Mouse (Mus musculus) neural tube, embryonic 13.5 days (tissue): ENCODE measurements around the gene Astn2. TPM values are rescaled to one million over a fixed set of nuclear protein-coding genes. Genes with fewer than 3 reads are reported as not detected.
A peak's percentile ranks its signal among the peaks of the same experiment; 100 is the strongest.

Source experiments
- ATAC-seq: fragments of 200-750 bp; cut with Nextera tagmentation; 2 replicates; pipeline ENCODE4 v1.8.0; 2017; ENCODE audit warnings: low read depth, mild to moderate bottlenecking, moderate TSS enrichment, moderate library complexity
- H3K27ac ChIP-seq: fragments of 300-500 bp; sonication (generic); replicated peaks from 2 replicates; pipeline ENCODE4 v1.5.1; 2015; ENCODE audit warnings: moderate library complexity, mild to moderate bottlenecking, inconsistent platforms
- H3K27me3 ChIP-seq: fragments of 300-500 bp; sonication (generic); 2 replicates; pipeline ENCODE4 v1.6.1; 2015; ENCODE audit warnings: mild to moderate bottlenecking, inconsistent platforms
- H3K36me3 ChIP-seq: fragments of 300-500 bp; sonication (generic); 2 replicates; pipeline ENCODE4 v1.6.1; 2015; ENCODE audit warnings: mild to moderate bottlenecking, inconsistent platforms
- H3K4me1 ChIP-seq: fragments of 300-500 bp; sonication (generic); replicated peaks from 2 replicates; pipeline ENCODE4 v1.6.1; 2015; ENCODE audit warnings: inconsistent platforms
- H3K4me2 ChIP-seq: fragments of 300-500 bp; sonication (generic); 2 replicates; pipeline ENCODE4 v1.6.1; 2015; ENCODE audit warnings: inconsistent platforms, mild to moderate bottlenecking, moderate library complexity
- H3K4me3 ChIP-seq: fragments of 300-500 bp; sonication (generic); 2 replicates; pipeline ENCODE4 v1.5.1; 2015; ENCODE audit warnings: mild to moderate bottlenecking, inconsistent platforms
- H3K9ac ChIP-seq: fragments of 300-500 bp; sonication (generic); 2 replicates; pipeline ENCODE4 v1.6.1; 2015; ENCODE audit warnings: moderate library complexity, mild to moderate bottlenecking, inconsistent platforms
- H3K9me3 ChIP-seq: fragments of 300-500 bp; sonication (generic); 2 replicates; pipeline ENCODE4 v1.6.1; 2016; ENCODE audit warnings: inconsistent platforms
- WGBS: fragments of 180-500 bp; shearing (Covaris S2); methylation state at CpG from one replicate; pipeline ENCODE4 v1.1.7; 2015; 5-methylcytosine and 5-hydroxymethylcytosine counted together
- polyA plus RNA-seq: library from polyadenylated mRNA; unstranded; fragments of >200 nt; fragmentation: Nextera tagmentation; extraction: Ambion mirVana; gene quantifications from 2 replicates; pipeline ENCODE4 v1.2.1, GENCODE M21; 2015

The Astn2 gene
- polyA plus RNA-seq, 1 experiment from 2014 or later, result 2.7 TPM

DNA sequence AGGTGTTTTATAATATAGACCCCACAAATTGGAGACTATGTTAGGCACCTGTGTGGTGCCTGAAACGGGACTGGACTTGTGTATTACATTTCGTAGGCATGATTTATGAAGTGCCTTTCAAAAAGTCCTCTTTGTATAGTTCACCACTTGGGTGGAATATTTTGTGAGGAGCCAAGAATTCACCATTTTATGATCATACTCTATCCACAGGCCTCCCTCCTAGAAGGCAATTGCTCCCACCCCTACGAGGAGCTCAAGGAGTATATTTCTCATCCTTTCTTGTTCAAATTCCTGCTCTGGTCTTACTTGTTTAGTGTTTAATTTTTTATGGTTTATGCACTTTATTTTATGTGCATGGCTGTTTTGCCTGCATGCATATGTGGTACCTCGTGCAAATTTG lies 1021.3 kb downstream of the Astn2 start:
- Histone ChIP-seq H3K4me3 (no peak overlapping the region), H3K27ac (no peak overlapping the region), H3K27me3 (no peaks in the 10 kb centered on the region), H3K9ac (no peak overlapping the region), H3K9me3 (no peaks in the 10 kb centered on the region), H3K36me3 (no peaks in the 10 kb centered on the region), H3K4me1 (no peaks in the 10 kb centered on the region), H3K4me2 (no peak overlapping the region)
- whole genome bisulfite sequencing, result 82% methylated on average over 4 of the region's 4 CpGs
- no peak for ATAC-seq

DNA sequence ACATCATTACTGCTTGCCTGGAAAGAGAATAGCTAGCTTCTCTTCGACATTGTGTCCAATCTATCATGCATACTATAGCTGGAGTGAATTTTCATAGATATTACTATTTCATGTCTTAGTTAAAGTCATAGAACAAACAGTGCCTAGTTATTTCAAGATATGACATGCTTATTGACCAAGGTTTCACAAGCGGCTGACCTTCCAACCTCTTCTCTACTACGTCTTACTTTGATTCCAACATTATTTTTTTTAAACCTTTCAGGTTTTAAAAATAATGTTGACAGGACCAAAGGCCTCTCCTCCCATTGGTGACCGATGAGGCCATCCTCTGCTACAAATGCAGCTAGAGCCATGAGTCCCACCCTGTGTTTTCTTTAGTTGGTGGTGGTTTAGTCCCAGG lies 1025.0 kb downstream of the Astn2 start:
- Histone ChIP-seq H3K4me3 (no peak overlapping the region), H3K27me3 (no peaks in the 10 kb centered on the region), H3K27ac (no peak overlapping the region), H3K4me1 (no peaks in the 10 kb centered on the region), H3K36me3 (no peaks in the 10 kb centered on the region), H3K9me3 (no peaks in the 10 kb centered on the region), H3K9ac (no peak overlapping the region), H3K4me2 (no peak overlapping the region)
- WGBS, result 92% methylated on average over 4 of the region's 4 CpGs
- ATAC-seq, result no peak

DNA sequence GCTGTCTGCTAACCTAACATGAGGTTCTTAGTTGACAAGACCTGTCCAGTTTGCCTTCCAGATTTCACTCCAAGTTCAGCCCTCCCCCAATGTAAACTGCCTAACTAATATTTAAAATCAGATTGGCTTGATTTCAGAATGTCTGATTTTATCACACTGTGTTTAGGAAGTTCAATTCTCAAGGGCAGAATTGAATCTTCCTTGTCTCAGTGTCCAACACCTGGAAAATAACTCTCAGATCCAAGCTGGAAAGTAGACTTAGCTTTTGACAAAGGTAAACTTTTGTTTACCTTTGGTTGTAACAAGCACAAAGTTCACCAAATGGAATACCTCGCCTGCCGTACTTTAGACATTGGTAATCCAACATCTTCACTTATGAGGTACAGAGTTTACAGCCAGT lies 1027.8 kb downstream of the Astn2 start:
- Histone ChIP-seq H3K9me3 (no peaks in the 10 kb centered on the region), H3K27ac (no peak overlapping the region), H3K9ac (no peak overlapping the region), H3K4me3 (no peak overlapping the region), H3K36me3 (no peaks in the 10 kb centered on the region), H3K4me2 (no peak overlapping the region), H3K4me1 (no peaks in the 10 kb centered on the region), H3K27me3 (no peaks in the 10 kb centered on the region)
- ATAC-seq, result no peak
- 91% methylated on average over 2 of the region's 2 CpGs for WGBS

DNA sequence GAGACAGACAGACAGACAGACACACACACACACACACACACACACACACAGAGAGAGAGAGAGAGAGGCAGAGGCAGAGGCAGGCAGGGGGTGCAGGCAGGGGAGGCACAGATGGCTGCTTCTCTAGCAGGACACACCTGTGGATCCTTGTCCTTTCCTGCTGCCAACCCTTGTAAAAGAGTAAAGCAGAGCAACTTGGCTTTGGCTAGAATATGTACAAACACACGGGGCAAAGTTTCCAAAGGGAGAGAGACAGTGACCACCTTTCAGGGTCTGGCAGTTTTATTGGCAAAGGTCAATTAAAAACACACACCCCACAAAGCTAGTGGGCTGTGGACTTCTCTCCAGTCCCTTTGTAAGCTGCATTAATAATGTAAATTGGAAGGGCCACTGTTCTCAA lies 1030.6 kb downstream of the Astn2 start:
- no peaks in the 10 kb centered on the region for H3K36me3 ChIP-seq
- H3K27me3 ChIP-seq, result no peaks in the 10 kb centered on the region
- no peak for ATAC-seq
- no peak overlapping the region for H3K4me2 ChIP-seq
- no peaks in the 10 kb centered on the region for H3K4me1 ChIP-seq
- no peak overlapping the region for H3K4me3 ChIP-seq
- H3K9ac ChIP-seq, result no peak overlapping the region
- no peak overlapping the region for H3K27ac ChIP-seq
- 0 out of 2 replicates have a peak, but pooled peaks cover 3% of the 10 kb centered on the region for H3K9me3 ChIP-seq
- WGBS, result 35% methylated on average over 1 of the region's 1 CpGs

DNA sequence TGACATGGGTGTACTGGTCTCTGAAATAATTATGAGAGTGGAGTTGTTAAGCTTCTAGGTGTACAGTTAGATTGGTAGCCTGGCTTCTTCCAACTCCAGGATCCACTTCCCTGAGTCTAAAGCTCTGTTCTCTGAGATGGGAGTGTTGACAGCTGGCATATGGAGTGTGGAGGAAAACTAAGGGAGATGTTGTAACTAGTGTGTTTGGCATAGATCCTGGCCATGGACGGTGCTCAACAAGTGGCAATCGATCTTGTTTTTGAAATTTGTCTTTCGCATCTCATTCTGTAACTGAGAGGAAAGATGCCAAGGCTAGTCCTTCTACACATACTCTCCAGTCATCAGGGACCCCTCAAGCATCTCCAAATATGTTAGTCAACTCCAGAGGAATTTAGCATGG lies 1031.7 kb downstream of the Astn2 start:
- WGBS, result 92% methylated on average over 3 of the region's 3 CpGs
- ATAC-seq, result no peak
- H3K27ac ChIP-seq, result no peak overlapping the region

DNA sequence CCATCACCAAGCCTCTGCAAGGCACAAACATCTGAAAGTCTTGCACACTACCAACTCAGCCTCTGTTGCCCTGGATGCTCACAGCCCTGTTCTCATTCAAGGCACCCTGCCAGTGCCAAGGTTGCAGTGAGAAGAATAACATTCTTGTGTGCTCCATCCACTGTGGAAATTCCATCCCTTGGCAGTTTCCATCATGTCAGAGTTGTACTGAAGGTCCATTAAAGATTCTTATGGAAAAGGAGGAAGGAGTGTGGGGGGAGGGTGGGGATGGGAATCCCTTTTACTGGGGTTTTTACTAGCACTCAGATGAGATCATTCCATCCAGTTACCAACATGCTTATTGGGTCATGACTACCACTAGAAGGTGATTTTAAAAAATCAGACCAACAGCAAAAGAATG lies 1037.3 kb downstream of the Astn2 start:
- H3K36me3 ChIP-seq, result no peaks in the 10 kb centered on the region
- H3K4me1 ChIP-seq, result 0 out of 2 replicates have a peak, but pooled peaks cover 4% of the 10 kb centered on the region
- H3K27ac ChIP-seq, result no peak overlapping the region
- H3K9me3 ChIP-seq, result 0 out of 2 replicates have a peak, but pooled peaks cover 3% of the 10 kb centered on the region
- no peak for ATAC-seq
- no peaks in the 10 kb centered on the region for H3K27me3 ChIP-seq
- no peak overlapping the region for H3K9ac ChIP-seq
- H3K4me2 ChIP-seq, result no peak overlapping the region
- no peak overlapping the region for H3K4me3 ChIP-seq

More for the DNA sequence above, 1031.7 kb downstream of the Astn2 start:
- 0 out of 2 replicates have a peak, but pooled peaks cover 3% of the 10 kb centered on the region for H3K9me3 ChIP-seq
- no peak overlapping the region for H3K4me2 ChIP-seq
- H3K27me3 ChIP-seq, result no peaks in the 10 kb centered on the region
- H3K9ac ChIP-seq, result no peak overlapping the region
- no peaks in the 10 kb centered on the region for H3K36me3 ChIP-seq
- H3K4me3 ChIP-seq, result no peak overlapping the region
- no peaks in the 10 kb centered on the region for H3K4me1 ChIP-seq

DNA sequence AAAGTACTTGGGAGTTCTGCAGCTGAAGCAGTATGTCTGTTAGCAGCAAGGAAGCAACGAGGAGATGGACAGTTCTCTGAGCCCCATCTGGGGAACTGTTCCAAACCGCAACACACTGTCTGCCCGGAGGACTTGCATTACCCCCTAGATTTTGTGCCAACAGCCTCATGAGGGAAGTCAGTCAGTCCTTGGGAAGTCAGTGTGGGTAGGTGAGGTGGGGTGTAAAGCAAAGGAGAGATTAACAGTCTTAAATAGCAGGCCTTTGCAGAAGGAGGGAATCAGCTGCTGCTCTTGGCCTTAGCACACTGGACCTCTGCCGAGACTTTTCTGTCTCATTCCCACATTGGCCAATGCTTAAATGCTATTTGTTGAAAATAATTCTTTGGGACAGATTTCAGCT lies 1049.8 kb downstream of the Astn2 start:
- Histone ChIP-seq H3K9ac (no peak overlapping the region), H3K27ac (no peak overlapping the region), H3K4me3 (no peak overlapping the region), H3K27me3 (no peaks in the 10 kb centered on the region), H3K36me3 (no peaks in the 10 kb centered on the region), H3K9me3 (no peaks in the 10 kb centered on the region), H3K4me1 (no peaks in the 10 kb centered on the region), H3K4me2 (no peak overlapping the region)
- WGBS, result 64% methylated on average over 4 of the region's 4 CpGs
- ATAC-seq, result no peak

DNA sequence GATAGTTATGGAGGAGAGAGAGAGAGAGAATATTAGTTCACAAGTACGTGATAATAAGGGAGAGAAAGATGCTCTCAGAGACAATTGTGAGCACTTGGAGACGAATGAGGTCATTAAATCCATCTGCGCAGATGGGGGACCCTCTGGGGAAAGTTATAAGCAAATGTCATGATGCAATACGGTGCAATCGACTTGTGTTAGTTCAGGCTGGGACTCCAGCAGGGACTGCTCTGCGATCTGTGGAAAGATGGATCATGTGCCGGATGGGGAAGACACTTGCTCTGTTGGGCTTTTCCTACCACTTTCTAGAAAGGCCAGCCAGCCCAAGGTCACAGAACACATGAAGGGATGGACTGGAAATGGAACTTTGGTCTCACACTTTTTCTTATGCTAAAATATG lies 1053.9 kb downstream of the Astn2 start:
- no peaks in the 10 kb centered on the region for H3K27me3 ChIP-seq
- H3K4me1 ChIP-seq, result no peaks in the 10 kb centered on the region
- no peak overlapping the region for H3K27ac ChIP-seq
- no peaks in the 10 kb centered on the region for H3K9me3 ChIP-seq
- WGBS, result 54% methylated on average over 7 of the region's 7 CpGs
- H3K9ac ChIP-seq, result no peak overlapping the region
- no peaks in the 10 kb centered on the region for H3K36me3 ChIP-seq
- no peak overlapping the region for H3K4me2 ChIP-seq
- 0 out of 2 replicates have a peak, but pooled peaks have one; percentile 53 for ATAC-seq
- no peak overlapping the region for H3K4me3 ChIP-seq

DNA sequence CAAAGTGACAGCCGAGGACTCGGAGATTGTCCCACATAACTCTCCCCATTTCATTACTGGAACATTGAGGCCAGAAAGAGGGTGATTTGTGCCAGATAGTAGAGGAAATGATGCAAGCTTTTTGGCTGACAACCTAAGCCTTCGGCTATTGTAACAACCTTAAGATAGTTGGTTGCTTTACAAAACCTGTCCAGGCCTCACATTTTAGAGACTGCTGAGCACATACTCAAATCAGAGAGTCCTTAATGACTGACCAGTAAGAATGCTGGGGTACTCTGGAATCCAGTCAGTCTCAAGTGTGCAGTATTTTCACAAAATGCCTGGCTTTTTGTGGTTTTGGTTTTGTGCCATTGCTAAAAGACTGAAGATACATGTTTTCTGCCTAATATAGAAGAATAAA lies 1062.6 kb downstream of the Astn2 start:
- Histone ChIP-seq H3K4me2 (no peak overlapping the region), H3K9me3 (no peaks in the 10 kb centered on the region), H3K36me3 (no peaks in the 10 kb centered on the region), H3K4me3 (no peak overlapping the region), H3K4me1 (no peaks in the 10 kb centered on the region), H3K27me3 (no peaks in the 10 kb centered on the region), H3K27ac (no peak overlapping the region), H3K9ac (no peak overlapping the region)
- WGBS, result 91% methylated on average over 3 of the region's 3 CpGs
- ATAC-seq, result no peak

DNA sequence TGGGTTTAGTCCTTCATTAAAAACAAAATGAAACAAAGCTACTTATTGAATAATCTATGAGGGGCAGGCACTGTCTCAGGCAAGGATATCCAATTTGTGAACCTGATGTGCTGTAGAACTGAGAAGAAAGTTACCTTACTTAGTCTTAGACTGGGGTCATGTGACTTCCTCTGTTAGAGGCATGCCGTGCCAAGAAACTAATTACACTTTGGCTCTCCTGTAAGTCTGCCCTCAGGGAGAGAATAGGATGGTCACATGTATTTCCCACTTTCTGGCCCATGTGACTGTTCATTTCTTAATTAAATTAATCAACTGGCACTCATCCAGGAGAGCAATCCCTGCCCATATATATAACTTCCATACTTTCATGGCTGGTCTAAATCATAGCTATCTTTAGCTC lies 1070.7 kb downstream of the Astn2 start:
- H3K9ac ChIP-seq, result no peak overlapping the region
- H3K4me3 ChIP-seq, result no peak overlapping the region
- H3K4me1 ChIP-seq, result no peaks in the 10 kb centered on the region
- no peaks in the 10 kb centered on the region for H3K27me3 ChIP-seq
- no peak overlapping the region for H3K4me2 ChIP-seq
- ATAC-seq, result no peak; the same call in 1 of the 2 replicates
- no peaks in the 10 kb centered on the region for H3K36me3 ChIP-seq
- H3K27ac ChIP-seq, result no peak overlapping the region
- H3K9me3 ChIP-seq, result no peaks in the 10 kb centered on the region
- 48% methylated on average over 1 of the region's 1 CpGs for WGBS
